Mouse (Mus musculus) E14TG2a.4 (cell line): ENCODE measurements around the gene Tubb4b.

Experiments used
- CTCF ChIP-seq: conservative IDR thresholded peaks from 2 replicates; pipeline ENCODE4 v1.5.1; 2014; ENCODE audit warnings: low read length
- POU5F1 ChIP-seq: IDR thresholded peaks from 2 replicates; pipeline ENCODE4 v1.6.1; 2014; ENCODE audit warnings: low read length, borderline replicate concordance

DNA sequence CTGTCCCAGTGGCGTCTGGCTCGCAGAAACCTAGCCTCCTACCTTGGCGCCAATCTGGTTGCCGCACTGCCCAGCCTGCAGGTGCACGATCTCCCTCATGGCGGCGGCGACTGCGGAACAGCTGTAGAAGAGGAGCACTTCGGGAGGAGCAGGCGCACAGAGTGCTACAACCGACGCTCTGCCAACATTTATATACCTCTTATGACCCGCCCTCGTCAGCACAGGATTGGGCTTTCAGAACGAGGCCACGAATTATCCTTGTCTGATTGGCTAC is at the start of gene Tubb4b:
- no peak for TF ChIP-seq CTCF
- TF ChIP-seq POU5F1 = no peak
